Mouse (Mus musculus) cortical plate, adult 2 months (tissue): ENCODE data around the gene Bcl2l10.

ENCODE experiments used
- CTCF ChIP-seq: fragments of 200-500 bp; IDR thresholded peaks from 2 replicates; pipeline ENCODE4 v1.5.1; 2011; ENCODE audit warnings: mild to moderate bottlenecking, control low read depth, low read length; ENCODE audit not compliant: insufficient read depth; ENCODE audit errors: extremely low read depth
- POLR2A ChIP-seq: fragments of 200-500 bp; IDR thresholded peaks from 2 replicates; pipeline ENCODE4 v1.6.1; 2011; ENCODE audit warnings: mild to moderate bottlenecking, low read length, control low read depth; ENCODE audit not compliant: insufficient read depth; ENCODE audit errors: extremely low read depth

- TF ChIP-seq POLR2A (no peak), CTCF (no peak)
These were observed 9.6 kb downstream of the Bcl2l10 start for GRCm38 (mm10) chr9:75357087-75357654.
